18 mouse cellular contexts compared by ENCODE assay signal in the genomic region with DNA sequence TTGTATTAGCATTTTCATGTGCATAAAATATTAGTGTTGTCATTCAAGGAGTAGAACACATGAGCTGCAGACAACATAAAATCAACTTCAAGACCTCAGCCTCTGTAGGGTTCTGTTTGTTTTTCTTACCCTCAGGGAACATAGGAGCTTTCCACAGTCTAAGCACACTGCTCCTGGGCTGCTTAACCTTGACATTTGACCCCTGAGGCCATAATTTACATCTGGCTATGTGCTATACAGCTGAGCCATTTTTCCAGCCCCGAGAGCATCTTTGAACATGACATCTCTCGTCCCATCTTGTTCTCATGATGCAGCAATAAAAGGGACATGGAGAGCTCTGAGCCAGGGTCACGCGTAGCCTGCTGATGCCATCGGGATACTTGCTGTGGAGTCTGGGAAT.
"Had no signal": no experiment of that assay in that cellular context is flagged by ENCODE, and none has a peak within 500 bp of the region (broad histone marks: within the 10 kb centered on the region; RNA-seq: fewer than 3 reads in every experiment).

No protein-coding gene starts in this region.

- H3K4me3 ChIP-seq: left cerebral cortex, adult 2 months; liver, embryonic 13.5 days; midbrain, embryonic 10.5 days; midbrain, embryonic 13.5 days; neural tube, embryonic 12.5 days; stomach, embryonic 15.5 days had no signal

- H3K4me2 ChIP-seq: liver, embryonic 13.5 days; midbrain, embryonic 13.5 days; neural tube, embryonic 12.5 days; stomach, embryonic 15.5 days had no signal

- H3K27me3 ChIP-seq: liver, embryonic 13.5 days; midbrain, embryonic 13.5 days; neural tube, embryonic 12.5 days; stomach, embryonic 15.5 days had no signal

- H3K4me1 ChIP-seq: liver, embryonic 13.5 days; midbrain, embryonic 13.5 days; neural tube, embryonic 12.5 days; stomach, embryonic 15.5 days had no signal

- H3K9me3 ChIP-seq: liver, embryonic 13.5 days; midbrain, embryonic 10.5 days; midbrain, embryonic 13.5 days; neural tube, embryonic 12.5 days; stomach, embryonic 15.5 days had no signal

- ATAC-seq: midbrain, embryonic 13.5 days had no signal

- H3K36me3 ChIP-seq: liver, embryonic 13.5 days; midbrain, embryonic 10.5 days; midbrain, embryonic 13.5 days; neural tube, embryonic 12.5 days; stomach, embryonic 15.5 days had no signal

- H3K9ac ChIP-seq: liver, embryonic 13.5 days; midbrain, embryonic 13.5 days; neural tube, embryonic 12.5 days; stomach, embryonic 15.5 days had no signal

- H3K27ac ChIP-seq: kidney, postnatal 0 days; left cerebral cortex, adult 2 months; liver, embryonic 13.5 days; macrophage; midbrain, embryonic 10.5 days; midbrain, embryonic 13.5 days; neural tube, embryonic 12.5 days; stomach, embryonic 15.5 days had no signal

- DNase-seq: kidney, adult 11 months; kidney, adult 8-10 months; kidney, postnatal 25 days; layer of hippocampus, postnatal 36 days; liver, embryonic 13.5 days; lung, adult 2 months; lung, postnatal 14 days; retina, postnatal 1 day; right cerebral cortex, postnatal 25 days; spleen, adult 18-20 months; thymus, postnatal 25 days had no signal
